Mouse (Mus musculus) liver, embryonic 16.5 days (tissue): Measurements from ENCODE around the gene Prkaa1. TPM values are rescaled to one million over a fixed set of nuclear protein-coding genes. Genes with fewer than 3 reads are reported as not detected.

Experiments used
- ATAC-seq: fragments of 200-750 bp; cut with Nextera tagmentation; 2 replicates; pipeline ENCODE4 v1.8.0; 2017; ENCODE audit warnings: low read depth, mild to moderate bottlenecking, moderate number of reproducible peaks, moderate library complexity
- H3K27ac ChIP-seq: fragments of 300-500 bp; sonication (generic); 2 replicates; pipeline ENCODE4 v1.5.1; 2014; ENCODE audit warnings: mild to moderate bottlenecking, low read length
- H3K27me3 ChIP-seq: fragments of 300-500 bp; sonication (generic); 2 replicates; pipeline ENCODE4 v1.6.1; 2014; ENCODE audit warnings: low read depth, low read length, mixed read lengths; ENCODE audit not compliant: control insufficient read depth, insufficient read depth
- H3K36me3 ChIP-seq: fragments of 300-500 bp; sonication (generic); 2 replicates; pipeline ENCODE4 v1.6.1; 2014; ENCODE audit warnings: mild to moderate bottlenecking; ENCODE audit not compliant: control insufficient read depth, insufficient read depth
- H3K4me1 ChIP-seq: fragments of 300-500 bp; sonication (generic); 2 replicates; pipeline ENCODE4 v1.6.1; 2014; ENCODE audit warnings: low read depth, low read length, mixed read lengths; ENCODE audit not compliant: control insufficient read depth
- H3K4me2 ChIP-seq: fragments of 300-500 bp; sonication (generic); 2 replicates; pipeline ENCODE4 v1.6.1; 2014; ENCODE audit warnings: low read depth, low read length, mixed read lengths
- H3K4me3 ChIP-seq: fragments of 300-500 bp; sonication (generic); 2 replicates; pipeline ENCODE4 v1.5.1; 2014; ENCODE audit warnings: low read depth, mild to moderate bottlenecking, low read length
- H3K9ac ChIP-seq: fragments of 300-500 bp; sonication (generic); 2 replicates; pipeline ENCODE4 v1.6.1; 2014; ENCODE audit warnings: low read depth, low read length
- H3K9me3 ChIP-seq: fragments of 300-500 bp; sonication (generic); replicated peaks from 2 replicates; pipeline ENCODE4 v1.6.1; 2016; ENCODE audit warnings: low read length; ENCODE audit not compliant: control insufficient read depth
- WGBS: fragments of 180-500 bp; shearing (Covaris S2); extraction: QIAGEN DNeasy Blood & Tissue Kit; methylation state at CpG from one replicate; pipeline ENCODE4 v1.1.7; 2014; ENCODE audit not compliant: insufficient replicate concordance; 5-methylcytosine and 5-hydroxymethylcytosine counted together
- polyA plus RNA-seq: library from polyadenylated mRNA; unstranded; fragments of >200 nt; fragmentation: Nextera tagmentation; extraction: Ambion mirVana; gene quantifications from 2 replicates; pipeline ENCODE4 v1.2.1, GENCODE M21; 2015

The Prkaa1 gene
- polyA plus RNA-seq, 1 experiment from 2014 or later = 11.8 TPM

- H3K9ac ChIP-seq = no peak overlapping the region
- 0 out of 2 replicates have a peak, but pooled peaks cover 3% of the 10 kb centered on the region for H3K27me3 ChIP-seq
- H3K4me1 ChIP-seq = peaks cover 38% of the 10 kb centered on the region
- no peaks in the 10 kb centered on the region for H3K9me3 ChIP-seq
- peak; percentile 10; the same call in 1 of the 2 replicates for ATAC-seq
- peak overlapping the region; percentile 6; the same call in 1 of the 2 replicates for H3K4me2 ChIP-seq
- WGBS = 40% methylated on average over 3 of the region's 3 CpGs
- peaks cover 3% of the 10 kb centered on the region for H3K36me3 ChIP-seq
- H3K27ac ChIP-seq = peak overlapping the region; percentile 29
- no peak overlapping the region for H3K4me3 ChIP-seq
Measured at GRCm38 (mm10) chr15:5112651-5113050, 31.0 kb upstream of the Prkaa1 start.

- 57% methylated on average over 8 of the region's 8 CpGs for WGBS
- ATAC-seq = no peak
- Histone ChIP-seq H3K9me3 (no peaks in the 10 kb centered on the region), H3K4me1 (peaks cover 49% of the 10 kb centered on the region), H3K27ac (peak overlapping the region; percentile 93), H3K9ac (peak overlapping the region; percentile 85), H3K4me3 (peak overlapping the region; percentile 96), H3K4me2 (peak overlapping the region; percentile 88), H3K36me3 (peaks cover 27% of the 10 kb centered on the region), H3K27me3 (no peaks in the 10 kb centered on the region)
Measured at GRCm38 (mm10) chr15:5115173-5115572, 28.5 kb upstream of the Prkaa1 start.

GRCm38 (mm10) chr15:5116270-5117030 is 27.2 kb upstream of the Prkaa1 start, which contains the start of gene Rpl37:
Gene Rpl37 (plus strand): TSS chr15:5116645.
- H3K36me3 ChIP-seq = peaks cover 35% of the 10 kb centered on the region
- peaks cover 49% of the 10 kb centered on the region for H3K4me1 ChIP-seq
- WGBS = under 1% methylated on average over 55 of the region's 55 CpGs
- no peaks in the 10 kb centered on the region for H3K9me3 ChIP-seq
- H3K27ac ChIP-seq = peak within 1 kb of the TSS; percentile 93
- ATAC-seq = peak; percentile 97
- peak within 1 kb of the TSS; percentile 88 for H3K4me2 ChIP-seq
- H3K27me3 ChIP-seq = no peaks in the 10 kb centered on the region
- H3K9ac ChIP-seq = peak within 1 kb of the TSS; percentile 90
- H3K4me3 ChIP-seq = peak within 1 kb of the TSS; percentile 96

DNA sequence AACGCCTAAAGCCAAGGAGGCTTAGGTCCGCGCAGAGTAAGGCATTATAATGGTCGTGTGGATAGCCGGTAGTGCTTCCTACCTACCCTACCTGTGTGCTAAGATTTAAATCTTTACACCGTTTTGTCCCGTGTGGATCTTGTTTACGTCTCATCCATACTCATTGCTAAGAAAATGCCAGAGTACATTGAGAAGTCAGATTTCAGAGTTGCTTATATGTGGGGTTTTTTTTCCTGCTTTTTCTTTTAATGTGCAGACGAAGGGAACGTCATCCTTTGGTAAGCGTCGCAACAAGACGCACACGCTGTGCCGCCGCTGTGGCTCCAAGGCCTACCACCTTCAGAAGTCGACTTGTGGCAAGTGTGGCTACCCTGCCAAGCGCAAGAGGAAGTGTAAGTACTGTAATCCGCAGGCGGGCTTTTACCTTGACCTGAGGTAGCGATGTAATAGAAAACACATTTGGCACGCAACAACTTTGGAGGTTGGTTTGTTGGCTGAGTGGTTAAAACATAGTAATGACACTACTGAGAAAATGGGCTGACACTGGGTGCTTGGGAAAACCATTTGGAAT is 26.5 kb upstream of the Prkaa1 start:
- Histone ChIP-seq H3K9ac (peak overlapping the region; percentile 90), H3K36me3 (peaks cover 40% of the 10 kb centered on the region), H3K4me1 (peaks cover 48% of the 10 kb centered on the region), H3K27ac (peak overlapping the region; percentile 76), H3K9me3 (no peaks in the 10 kb centered on the region), H3K27me3 (no peaks in the 10 kb centered on the region), H3K4me2 (peak overlapping the region; percentile 81), H3K4me3 (peak overlapping the region; percentile 96)
- WGBS = under 1% methylated on average over 22 of the region's 22 CpGs
- no peak for ATAC-seq

DNA sequence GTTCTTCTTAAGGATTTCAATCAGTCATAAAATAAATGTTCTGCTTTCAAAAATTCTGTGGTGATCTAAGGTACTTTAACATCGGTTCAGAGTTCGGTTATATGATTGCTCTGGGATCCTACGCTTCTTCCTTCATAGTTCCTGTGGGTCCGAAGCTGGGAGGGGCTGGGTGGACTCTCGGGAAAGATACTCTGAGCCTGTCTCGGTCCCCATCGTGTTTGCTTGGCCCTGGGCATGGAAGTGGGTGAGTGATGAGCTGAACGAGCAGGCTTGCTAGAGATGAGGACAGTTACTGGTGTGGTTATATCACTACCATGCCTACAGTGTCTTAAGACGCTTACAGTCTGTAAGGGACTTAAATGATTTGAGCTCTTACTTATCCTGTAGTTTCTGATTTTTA is 25.0 kb upstream of the Prkaa1 start:
- WGBS = 61% methylated on average over 9 of the region's 9 CpGs
- Histone ChIP-seq H3K27me3 (no peaks in the 10 kb centered on the region), H3K4me2 (peak overlapping the region; percentile 30; the same call in 1 of the 2 replicates), H3K4me3 (no peak overlapping the region), H3K9ac (no peak overlapping the region), H3K36me3 (peaks cover 46% of the 10 kb centered on the region), H3K9me3 (no peaks in the 10 kb centered on the region), H3K4me1 (peaks cover 33% of the 10 kb centered on the region), H3K27ac (no peak overlapping the region)
- no peak for ATAC-seq

GRCm38 (mm10) chr15:5119192-5119591 is 24.5 kb upstream of the Prkaa1 start:
- H3K9me3 ChIP-seq = no peaks in the 10 kb centered on the region
- no peaks in the 10 kb centered on the region for H3K27me3 ChIP-seq
- H3K4me1 ChIP-seq = peaks cover 29% of the 10 kb centered on the region
- WGBS = 56% methylated on average over 2 of the region's 2 CpGs
- no peak for ATAC-seq
- H3K27ac ChIP-seq = no peak overlapping the region
- H3K4me2 ChIP-seq = 0 out of 2 replicates have a peak overlapping the region, but pooled peaks have one; percentile 30
- peaks cover 48% of the 10 kb centered on the region for H3K36me3 ChIP-seq
- H3K9ac ChIP-seq = no peak overlapping the region
- no peak overlapping the region for H3K4me3 ChIP-seq

- ATAC-seq = no peak
- Histone ChIP-seq H3K27ac (no peak overlapping the region), H3K4me3 (no peak overlapping the region)
Measured at GRCm38 (mm10) chr15:5119707-5120106, 24.0 kb upstream of the Prkaa1 start.

GRCm38 (mm10) chr15:5121535-5122313 is 21.9 kb upstream of the Prkaa1 start:
- Histone ChIP-seq H3K36me3 (peaks cover 56% of the 10 kb centered on the region), H3K27ac (0 out of 2 replicates have a peak overlapping the region, but pooled peaks have one; percentile 14)
- WGBS = 77% methylated on average over 12 of the region's 12 CpGs

More at GRCm38 (mm10) chr15:5119707-5120106, 24.0 kb upstream of the Prkaa1 start:
- Histone ChIP-seq H3K4me1 (peaks cover 24% of the 10 kb centered on the region), H3K9me3 (no peaks in the 10 kb centered on the region), H3K27me3 (no peaks in the 10 kb centered on the region), H3K9ac (no peak overlapping the region), H3K36me3 (peaks cover 53% of the 10 kb centered on the region), H3K4me2 (no peak overlapping the region)
- 83% methylated on average over 2 of the region's 2 CpGs for WGBS

More at GRCm38 (mm10) chr15:5121535-5122313, 21.9 kb upstream of the Prkaa1 start:
- no peak for ATAC-seq
- H3K4me1 ChIP-seq = peaks cover 19% of the 10 kb centered on the region
- no peak overlapping the region for H3K9ac ChIP-seq
- H3K4me3 ChIP-seq = no peak overlapping the region
- H3K4me2 ChIP-seq = no peak overlapping the region
- H3K9me3 ChIP-seq = no peaks in the 10 kb centered on the region
- no peaks in the 10 kb centered on the region for H3K27me3 ChIP-seq
